Mouse (Mus musculus): ENCODE data around the gene Spata2. TPM values are rescaled to one million over a fixed set of nuclear protein-coding genes. Genes with fewer than 3 reads are reported as not detected.

The Spata2 gene
- polyA plus RNA-seq, 1 experiment: 30.5 TPM

GRCm38 (mm10) chr2:167443411-167444193, 49.1 kb downstream of the Spata2 start:
- H3K4me3 ChIP-seq: no peak overlapping the region
- TF ChIP-seq REST (IDR thresholded peaks at IDR 0.05; ENCODE audit: insufficient read depth, insufficient read length) (no peak), SRF (IDR thresholded peaks at IDR 0.05; ENCODE audit: control insufficient read depth, insufficient read length, low read depth) (no peak), MAX (IDR thresholded peaks at IDR 0.05; ENCODE audit: low read depth) (no peak), TCF3 (IDR thresholded peaks at IDR 0.05; ENCODE audit: insufficient read length, low read depth) (no peak), TCF12 (IDR thresholded peaks at IDR 0.05; ENCODE audit: insufficient read depth, poor library complexity, severe bottlenecking) (no peak), USF1 (IDR thresholded peaks at IDR 0.05; ENCODE audit: low read depth) (no peak), MYOG (IDR thresholded peaks at IDR 0.05; ENCODE audit: control insufficient read depth in 1 of 3, insufficient read depth in 1 of 3, insufficient read length in 2 of 3, low read depth in 2 of 3) (no peak), POLR2AphosphoS2 (IDR thresholded peaks at IDR 0.05; ENCODE audit: insufficient read length, low read depth) (no peak), POLR2A (IDR thresholded peaks at IDR 0.05; ENCODE audit: insufficient read length, low read depth) (no peak), MYOD1 (IDR thresholded peaks at IDR 0.05; ENCODE audit: control insufficient read depth in 1 of 3, insufficient read length in 2 of 3, low read depth in 2 of 3) (no peak), E2F4 (IDR thresholded peaks at IDR 0.05; ENCODE audit: insufficient read depth) (no peak), CEBPB (IDR thresholded peaks at IDR 0.05; ENCODE audit: insufficient read depth, poor library complexity, severe bottlenecking) (no peak)

GRCm38 (mm10) chr2:167439422-167439821, 53.3 kb downstream of the Spata2 start:
- Histone ChIP-seq H3K27me3 (ENCODE audit: control insufficient read depth, insufficient read depth, insufficient read length) (no peaks in the 10 kb centered on the region), H3K36me3 (ENCODE audit: control insufficient read depth, insufficient read depth) (peaks cover 38% of the 10 kb centered on the region), H3K4me2 (ENCODE audit: low read depth) (no peak overlapping the region), H3ac (ENCODE audit: control insufficient read depth, insufficient read length) (no peak overlapping the region), H3K4me3 (no peak overlapping the region), H3K79me2 (ENCODE audit: control insufficient read depth, insufficient read depth) (no peaks in the 10 kb centered on the region)
- TF ChIP-seq E2F4 (IDR thresholded peaks at IDR 0.05; ENCODE audit: insufficient read depth): no peak
- TF ChIP-seq POLR2A (IDR thresholded peaks at IDR 0.05; ENCODE audit: insufficient read length, low read depth): no peak
- TF ChIP-seq POLR2AphosphoS2 (IDR thresholded peaks at IDR 0.05; ENCODE audit: insufficient read length, low read depth): no peak
- no peak for TF ChIP-seq CEBPB (IDR thresholded peaks at IDR 0.05; ENCODE audit: insufficient read depth, poor library complexity, severe bottlenecking)
- no peak for TF ChIP-seq MYOD1 (IDR thresholded peaks at IDR 0.05; ENCODE audit: control insufficient read depth in 1 of 3, insufficient read length in 2 of 3, low read depth in 2 of 3)
- TF ChIP-seq REST (IDR thresholded peaks at IDR 0.05; ENCODE audit: insufficient read depth, insufficient read length): no peak
- no peak for TF ChIP-seq MAX (IDR thresholded peaks at IDR 0.05; ENCODE audit: low read depth)
- no peak for TF ChIP-seq MYOG (IDR thresholded peaks at IDR 0.05; ENCODE audit: control insufficient read depth in 1 of 3, insufficient read depth in 1 of 3, insufficient read length in 2 of 3, low read depth in 2 of 3)
- TF ChIP-seq SRF (IDR thresholded peaks at IDR 0.05; ENCODE audit: control insufficient read depth, insufficient read length, low read depth): no peak

More at GRCm38 (mm10) chr2:167443411-167444193, 49.1 kb downstream of the Spata2 start:
- Histone ChIP-seq H3K4me2 (ENCODE audit: low read depth) (no peak overlapping the region), H3K27me3 (ENCODE audit: control insufficient read depth, insufficient read depth, insufficient read length) (no peaks in the 10 kb centered on the region), H3K36me3 (ENCODE audit: control insufficient read depth, insufficient read depth) (peaks cover 32% of the 10 kb centered on the region), H3ac (ENCODE audit: control insufficient read depth, insufficient read length) (no peak overlapping the region), H3K79me2 (ENCODE audit: control insufficient read depth, insufficient read depth) (no peaks in the 10 kb centered on the region)

GRCm38 (mm10) chr2:167436371-167436770, 56.3 kb downstream of the Spata2 start:
- no peaks in the 10 kb centered on the region for H3K79me2 ChIP-seq (ENCODE audit: control insufficient read depth, insufficient read depth)
- no peak overlapping the region for H3K4me3 ChIP-seq
- peaks cover 30% of the 10 kb centered on the region for H3K36me3 ChIP-seq (ENCODE audit: control insufficient read depth, insufficient read depth)
- no peak overlapping the region for H3ac ChIP-seq (ENCODE audit: control insufficient read depth, insufficient read length)
- H3K4me2 ChIP-seq (ENCODE audit: low read depth): no peak overlapping the region
- TF ChIP-seq MYOG (IDR thresholded peaks at IDR 0.05; ENCODE audit: control insufficient read depth in 1 of 3, insufficient read depth in 1 of 3, insufficient read length in 2 of 3, low read depth in 2 of 3) (no peak), CEBPB (IDR thresholded peaks at IDR 0.05; ENCODE audit: insufficient read depth, poor library complexity, severe bottlenecking) (no peak), MYOD1 (IDR thresholded peaks at IDR 0.05; ENCODE audit: control insufficient read depth in 1 of 3, insufficient read length in 2 of 3, low read depth in 2 of 3) (no peak), POLR2A (IDR thresholded peaks at IDR 0.05; ENCODE audit: insufficient read length, low read depth) (no peak), POLR2AphosphoS2 (IDR thresholded peaks at IDR 0.05; ENCODE audit: insufficient read length, low read depth) (no peak), REST (IDR thresholded peaks at IDR 0.05; ENCODE audit: insufficient read depth, insufficient read length) (no peak), TCF12 (IDR thresholded peaks at IDR 0.05; ENCODE audit: insufficient read depth, poor library complexity, severe bottlenecking) (no peak), SRF (IDR thresholded peaks at IDR 0.05; ENCODE audit: control insufficient read depth, insufficient read length, low read depth) (no peak), TCF3 (IDR thresholded peaks at IDR 0.05; ENCODE audit: insufficient read length, low read depth) (no peak), MAX (IDR thresholded peaks at IDR 0.05; ENCODE audit: low read depth) (no peak), E2F4 (IDR thresholded peaks at IDR 0.05; ENCODE audit: insufficient read depth) (no peak)
- no peaks in the 10 kb centered on the region for H3K27me3 ChIP-seq (ENCODE audit: control insufficient read depth, insufficient read depth, insufficient read length)

GRCm38 (mm10) chr2:167435631-167436030, 57.1 kb downstream of the Spata2 start:
- TF ChIP-seq POLR2A (IDR thresholded peaks at IDR 0.05; ENCODE audit: insufficient read length, low read depth) (no peak), CEBPB (IDR thresholded peaks at IDR 0.05; ENCODE audit: insufficient read depth, poor library complexity, severe bottlenecking) (no peak), POLR2AphosphoS2 (IDR thresholded peaks at IDR 0.05; ENCODE audit: insufficient read length, low read depth) (no peak), TCF3 (IDR thresholded peaks at IDR 0.05; ENCODE audit: insufficient read length, low read depth) (no peak), SRF (IDR thresholded peaks at IDR 0.05; ENCODE audit: control insufficient read depth, insufficient read length, low read depth) (no peak), MYOG (IDR thresholded peaks at IDR 0.05; ENCODE audit: control insufficient read depth in 1 of 3, insufficient read depth in 1 of 3, insufficient read length in 2 of 3, low read depth in 2 of 3) (no peak), MAX (IDR thresholded peaks at IDR 0.05; ENCODE audit: low read depth) (no peak), TCF12 (IDR thresholded peaks at IDR 0.05; ENCODE audit: insufficient read depth, poor library complexity, severe bottlenecking) (no peak), E2F4 (IDR thresholded peaks at IDR 0.05; ENCODE audit: insufficient read depth) (no peak), MYOD1 (IDR thresholded peaks at IDR 0.05; ENCODE audit: control insufficient read depth in 1 of 3, insufficient read length in 2 of 3, low read depth in 2 of 3) (no peak), USF1 (IDR thresholded peaks at IDR 0.05; ENCODE audit: low read depth) (no peak), REST (IDR thresholded peaks at IDR 0.05; ENCODE audit: insufficient read depth, insufficient read length) (no peak)
- H3K36me3 ChIP-seq (ENCODE audit: control insufficient read depth, insufficient read depth): peaks cover 30% of the 10 kb centered on the region

More at GRCm38 (mm10) chr2:167435631-167436030, 57.1 kb downstream of the Spata2 start:
- no peak overlapping the region for H3K4me2 ChIP-seq (ENCODE audit: low read depth)
- H3K79me2 ChIP-seq (ENCODE audit: control insufficient read depth, insufficient read depth): no peaks in the 10 kb centered on the region
- no peaks in the 10 kb centered on the region for H3K27me3 ChIP-seq (ENCODE audit: control insufficient read depth, insufficient read depth, insufficient read length)
- H3ac ChIP-seq (ENCODE audit: control insufficient read depth, insufficient read length): no peak overlapping the region
- H3K4me3 ChIP-seq: no peak overlapping the region
